Mouse (Mus musculus) heart, adult 2 months (tissue): ENCODE results near the gene Cited2.

Experiments used
- CTCF ChIP-seq: fragments of 200-600 bp; IDR thresholded peaks from 2 replicates; pipeline ENCODE4 v1.8.1; 2022; ENCODE audit warnings: antibody characterized with exemption, mild to moderate bottlenecking, moderate library complexity
- POLR2A ChIP-seq: fragments of 200-500 bp; IDR thresholded peaks from 2 replicates; pipeline ENCODE4 v1.6.1; 2011; ENCODE audit warnings: mild to moderate bottlenecking, low read depth, low read length, control low read depth; ENCODE audit not compliant: insufficient read depth

- no peak for TF ChIP-seq CTCF
- no peak for TF ChIP-seq POLR2A
These were observed 6.5 kb downstream of the Cited2 start for GRCm38 (mm10) chr10:17729476-17729875.
